In the genomic region with DNA sequence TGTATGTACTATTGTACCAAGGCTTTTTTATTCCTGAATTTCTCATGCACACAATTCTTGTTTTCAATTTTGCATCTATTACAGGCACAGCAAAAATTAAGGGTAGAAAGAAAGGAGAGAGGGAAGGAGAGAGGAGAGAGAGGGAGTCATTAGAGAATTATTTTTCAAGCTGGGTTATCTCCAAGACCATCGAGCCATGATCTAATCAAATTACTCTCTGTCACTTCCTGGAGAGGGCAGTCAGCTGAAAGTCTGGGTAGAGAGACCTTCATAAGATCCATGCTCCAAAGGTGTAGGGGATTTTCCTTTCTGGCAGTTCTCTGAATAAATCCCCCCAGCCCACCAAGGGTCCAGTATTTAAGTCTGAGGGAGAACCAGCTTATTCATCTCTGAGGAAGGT, we compare ENCODE assay signal across 25 mouse cellular contexts.
"Had no signal": no experiment of that assay in that cellular context is flagged by ENCODE, and none has a peak within 500 bp of the region (broad histone marks: within the 10 kb centered on the region; RNA-seq: fewer than 3 reads in every experiment).

No protein-coding gene starts in this region.

- H3K27me3 ChIP-seq: heart, embryonic 12.5 days; hindbrain, embryonic 13.5 days; hindbrain, embryonic 15.5 days; kidney, embryonic 15.5 days; limb, embryonic 13.5 days; limb, embryonic 15.5 days; liver, embryonic 12.5 days had no signal

- H3K9me3 ChIP-seq: heart, embryonic 10.5 days; heart, embryonic 12.5 days; hindbrain, embryonic 13.5 days; hindbrain, embryonic 15.5 days; kidney, embryonic 15.5 days; limb, embryonic 13.5 days; limb, embryonic 15.5 days; liver, embryonic 12.5 days had no signal

- DNase-seq: gastrocnemius, adult 2 months; gastrocnemius, postnatal 10 days; gastrocnemius, postnatal 25 days; heart, adult 18-20 months; heart, postnatal 10 days; heart, postnatal 36 days; kidney, adult 11 months; kidney, adult 2 months; kidney, adult 9 months; kidney, postnatal 14 days; kidney, postnatal 36 days; layer of hippocampus, adult 9-11 months; layer of hippocampus, postnatal 36 days; left cerebral cortex, postnatal 4 days had no signal

- H3K9ac ChIP-seq: heart, embryonic 12.5 days; hindbrain, embryonic 13.5 days; hindbrain, embryonic 15.5 days; kidney, embryonic 15.5 days; limb, embryonic 13.5 days; limb, embryonic 15.5 days; liver, embryonic 12.5 days had no signal

- H3K36me3 ChIP-seq: heart, embryonic 10.5 days; heart, embryonic 12.5 days; hindbrain, embryonic 13.5 days; hindbrain, embryonic 15.5 days; kidney, embryonic 15.5 days; limb, embryonic 13.5 days; limb, embryonic 15.5 days; liver, embryonic 12.5 days had no signal

- ATAC-seq: hindbrain, postnatal 0 days; intestine, embryonic 16.5 days; liver, embryonic 12.5 days had no signal

- H3K27ac ChIP-seq: gastrocnemius, adult 2 months; heart, embryonic 10.5 days; hindbrain, embryonic 13.5 days; hindbrain, embryonic 15.5 days; hindbrain, postnatal 0 days; kidney, embryonic 15.5 days; kidney, postnatal 0 days; limb, embryonic 13.5 days; limb, embryonic 15.5 days; liver, embryonic 12.5 days had no signal

- H3K4me3 ChIP-seq: gastrocnemius, adult 2 months; heart, embryonic 10.5 days; heart, embryonic 12.5 days; hindbrain, embryonic 13.5 days; hindbrain, embryonic 15.5 days; kidney, embryonic 15.5 days; limb, embryonic 13.5 days; limb, embryonic 15.5 days; liver, embryonic 12.5 days had no signal

- H3K4me2 ChIP-seq: heart, embryonic 12.5 days; hindbrain, embryonic 13.5 days; hindbrain, embryonic 15.5 days; kidney, embryonic 15.5 days; limb, embryonic 13.5 days; limb, embryonic 15.5 days; liver, embryonic 12.5 days had no signal

- H3K4me1 ChIP-seq: heart, embryonic 10.5 days; heart, embryonic 12.5 days; hindbrain, embryonic 13.5 days; hindbrain, embryonic 15.5 days; kidney, embryonic 15.5 days; limb, embryonic 13.5 days; limb, embryonic 15.5 days; liver, embryonic 12.5 days had no signal
